Mouse (Mus musculus) gonadal fat pad, adult 2 months (tissue): ENCODE measurements around the gene Rasgef1a. TPM values are rescaled to one million over a fixed set of nuclear protein-coding genes. Genes with fewer than 3 reads are reported as not detected.

ENCODE experiments used
- DNase-seq: peaks from one replicate; pipeline ENCODE4 v3.0.0-alpha.2; 2012; ENCODE audit warnings: low read depth
- polyA plus RNA-seq: library from polyadenylated mRNA; depleted of rRNA; stranded (reverse); fragments of >200 nt; gene quantifications from 2 replicates; pipeline ENCODE4 v1.2.3, GENCODE M21; 2012

Gene Rasgef1a
- polyA plus RNA-seq, 1 experiment: 0.12 TPM

GRCm38 (mm10) chr6:118072176-118072575, 60.9 kb downstream of the Rasgef1a start:
- DNase-seq: no peak

GRCm38 (mm10) chr6:118074151-118074550, 62.9 kb downstream of the Rasgef1a start:
- DNase-seq: no peak

- no peak for DNase-seq
Measured at GRCm38 (mm10) chr6:118076256-118076655, 65.0 kb downstream of the Rasgef1a start.

DNA sequence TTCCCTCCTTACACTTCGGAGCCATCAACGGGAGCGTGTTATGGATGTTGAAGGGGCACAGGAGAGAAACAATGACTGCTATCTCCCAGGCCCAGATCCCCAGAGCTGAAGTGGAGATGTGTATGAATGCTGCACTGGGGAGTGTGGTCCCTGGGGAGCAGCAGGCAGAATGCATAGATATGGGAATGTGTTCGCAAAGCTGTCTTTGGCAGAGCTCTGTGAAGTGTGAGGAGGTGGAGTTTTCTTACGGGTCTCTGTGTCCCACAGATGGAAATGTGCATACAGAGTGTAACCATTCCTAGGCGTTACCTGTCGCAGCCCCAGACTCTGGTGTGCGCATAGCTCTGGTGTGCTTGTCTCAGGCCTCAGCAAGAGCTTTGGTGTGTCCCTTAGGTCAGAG, 65.5 kb downstream of the Rasgef1a start:
- no peak for DNase-seq

DNA sequence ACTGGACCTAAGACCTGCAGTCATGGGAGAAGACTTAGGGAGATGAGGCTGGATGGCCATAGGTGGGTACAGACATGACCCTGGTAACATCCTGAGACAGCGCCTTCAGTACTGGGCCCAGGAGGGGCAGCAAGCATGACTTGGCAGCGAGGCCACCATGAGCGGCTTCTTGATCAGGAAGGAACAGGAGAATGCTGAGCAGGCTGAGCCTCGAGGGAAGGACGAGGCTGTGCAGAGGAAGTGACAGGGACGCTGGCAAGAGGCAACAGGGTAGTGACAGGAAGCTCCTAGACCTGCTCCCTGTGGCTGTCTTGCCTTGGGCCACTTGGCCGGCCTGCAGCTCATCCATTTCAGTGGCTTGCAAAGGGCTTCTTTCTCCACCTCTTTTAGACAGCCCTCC, 66.2 kb downstream of the Rasgef1a start:
- no peak for DNase-seq

DNA sequence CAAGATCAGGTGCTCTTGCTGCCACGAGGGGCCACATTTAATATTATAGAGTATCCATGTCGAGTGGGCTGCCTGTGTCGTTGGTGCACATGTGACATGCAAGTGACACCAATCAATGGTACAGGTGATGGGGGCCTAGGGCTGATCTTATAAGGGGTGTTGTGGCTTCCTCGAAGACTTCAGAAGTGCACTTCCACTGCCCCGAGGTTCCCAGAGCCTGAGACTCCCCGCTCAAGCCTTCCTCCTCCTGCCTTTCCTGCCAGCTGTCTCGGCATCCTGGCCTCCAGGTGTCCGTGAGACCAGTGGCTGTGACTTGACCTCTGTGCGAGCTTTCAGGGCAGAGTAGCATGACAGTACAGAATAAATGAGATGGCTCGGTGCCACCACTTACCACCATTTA, 67.5 kb downstream of the Rasgef1a start:
- DNase-seq: no peak

DNA sequence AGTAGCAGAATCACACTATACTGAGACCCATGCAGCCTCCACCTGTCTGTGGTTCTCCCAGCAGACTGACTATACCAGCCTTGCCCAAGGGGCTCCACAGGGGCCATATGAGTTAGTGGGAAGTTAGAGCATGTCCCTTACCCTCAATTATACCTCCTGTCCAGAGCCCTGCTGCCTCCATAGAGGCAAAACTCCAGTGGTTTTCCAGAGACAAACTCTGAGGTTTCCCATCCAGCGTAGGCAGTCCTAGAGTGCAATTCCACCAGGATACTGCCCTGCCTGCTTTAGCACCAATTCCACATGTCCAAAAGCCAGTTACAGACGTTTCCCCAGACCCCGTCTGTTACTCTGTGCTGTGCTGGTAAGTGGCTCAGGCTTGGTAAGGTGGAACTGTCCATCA, 68.1 kb downstream of the Rasgef1a start:
- no peak for DNase-seq

DNA sequence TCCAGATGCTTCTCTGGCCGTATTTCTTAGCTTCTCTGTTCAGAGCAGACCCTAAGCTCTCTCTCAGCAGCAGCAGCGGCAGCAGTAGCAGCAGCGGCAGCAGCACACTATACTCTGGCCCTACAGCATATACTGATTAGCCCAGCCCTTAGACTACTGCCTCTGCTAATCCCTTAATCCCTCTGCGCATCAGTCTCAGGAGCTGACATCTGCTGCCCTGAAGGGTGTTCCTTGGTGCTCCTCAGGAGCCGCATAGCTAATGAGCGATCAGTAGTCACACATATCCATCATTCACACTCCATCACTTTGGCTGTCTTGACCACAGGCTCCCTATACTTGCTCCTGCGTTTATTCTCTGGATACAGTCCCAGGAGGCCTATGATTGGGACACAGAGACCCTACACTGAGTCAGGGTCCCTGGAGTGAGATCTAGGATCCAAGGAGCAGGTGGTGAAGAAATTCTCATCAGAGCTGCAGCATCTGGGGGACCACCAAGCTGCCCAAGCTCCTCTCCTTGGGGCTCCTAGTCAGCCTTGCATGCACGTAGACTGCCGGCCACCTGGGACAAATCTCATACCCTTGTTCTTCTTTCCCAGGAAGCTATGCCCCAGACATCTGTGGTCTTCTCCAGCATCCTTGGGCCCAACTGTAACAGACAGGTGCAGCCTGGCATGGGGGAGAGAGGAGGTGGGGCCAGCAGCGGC, 68.7 kb downstream of the Rasgef1a start:
- DNase-seq: no peak

DNA sequence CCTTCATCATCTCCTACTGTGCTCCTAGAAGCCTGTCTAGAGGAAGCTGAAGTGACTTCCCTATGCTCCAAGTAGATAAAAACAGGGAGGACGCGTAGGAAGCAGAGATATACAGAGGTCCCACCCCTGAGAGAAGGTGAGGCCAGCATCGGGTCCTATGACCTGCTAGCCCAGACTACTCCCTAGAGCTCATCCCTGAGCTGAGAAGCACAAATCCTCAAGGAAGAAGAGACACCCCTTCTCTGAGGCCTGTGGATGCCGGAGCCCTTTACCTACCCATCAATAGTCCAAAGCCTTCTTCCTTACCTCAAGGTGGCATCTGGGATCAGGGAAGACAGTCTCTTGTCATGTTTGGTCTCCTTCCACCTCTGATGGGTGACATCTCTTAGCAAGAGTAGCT, 69.5 kb downstream of the Rasgef1a start:
- DNase-seq: no peak

- no peak for DNase-seq
Measured at GRCm38 (mm10) chr6:118082384-118082783, 71.1 kb downstream of the Rasgef1a start.

- DNase-seq: no peak
Measured at GRCm38 (mm10) chr6:118083608-118084007, 72.4 kb downstream of the Rasgef1a start.

DNA sequence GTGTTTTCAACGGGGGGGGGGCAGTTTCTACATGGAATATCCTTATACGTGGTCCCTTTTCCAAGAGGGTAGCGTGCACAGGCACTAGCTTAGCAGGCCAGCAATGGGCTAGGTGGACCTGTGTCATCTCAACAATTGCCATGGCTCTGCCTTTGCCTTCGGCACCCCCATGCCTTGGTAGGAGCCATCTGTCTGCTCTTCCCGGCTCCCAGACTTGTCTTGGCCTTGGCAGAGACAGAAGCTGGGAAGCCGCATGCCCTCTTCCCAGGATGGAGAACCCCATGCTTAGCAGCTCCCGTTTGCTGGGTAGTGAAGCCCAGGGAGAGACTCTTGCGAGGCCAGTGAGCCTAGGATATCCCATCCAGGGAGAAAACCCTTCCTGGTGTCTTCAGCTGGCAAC, 73.4 kb downstream of the Rasgef1a start:
- DNase-seq: no peak

- DNase-seq: no peak
Measured at GRCm38 (mm10) chr6:118087955-118088354, 76.7 kb downstream of the Rasgef1a start.

DNA sequence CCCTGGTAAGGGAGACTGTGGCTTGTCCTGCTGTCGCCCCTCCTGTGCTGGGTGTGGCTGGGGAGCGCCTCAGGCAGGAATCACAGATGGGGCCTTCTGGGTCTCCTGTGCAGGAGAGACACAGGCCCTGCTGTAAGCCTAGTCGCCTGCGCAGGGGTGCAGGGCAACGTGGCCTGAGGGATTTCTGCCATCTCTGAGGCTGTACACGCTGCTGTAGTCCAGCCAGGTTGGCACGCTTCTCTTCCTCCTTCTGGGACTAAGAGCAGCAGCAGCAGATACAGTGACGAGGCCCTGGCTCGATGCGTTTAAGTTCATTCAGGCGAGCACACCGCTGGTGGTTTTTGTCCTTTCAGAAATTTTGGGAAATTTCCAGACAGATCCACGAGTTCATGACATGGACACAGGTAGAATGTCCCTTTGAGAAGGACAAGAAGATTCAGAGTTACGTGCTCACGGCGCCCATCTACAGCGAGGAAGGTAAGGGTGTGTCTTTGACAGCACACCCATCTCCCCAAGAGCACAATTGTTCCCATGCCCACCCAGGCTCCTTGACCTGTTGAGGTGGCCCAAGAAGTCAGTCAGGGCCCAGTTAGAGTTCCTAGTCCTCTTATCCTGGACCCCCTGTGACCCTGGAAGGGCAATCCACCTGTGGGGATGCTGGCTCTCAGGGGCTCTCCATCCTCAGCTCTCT, 77.7 kb downstream of the Rasgef1a start:
- DNase-seq: no peak

DNA sequence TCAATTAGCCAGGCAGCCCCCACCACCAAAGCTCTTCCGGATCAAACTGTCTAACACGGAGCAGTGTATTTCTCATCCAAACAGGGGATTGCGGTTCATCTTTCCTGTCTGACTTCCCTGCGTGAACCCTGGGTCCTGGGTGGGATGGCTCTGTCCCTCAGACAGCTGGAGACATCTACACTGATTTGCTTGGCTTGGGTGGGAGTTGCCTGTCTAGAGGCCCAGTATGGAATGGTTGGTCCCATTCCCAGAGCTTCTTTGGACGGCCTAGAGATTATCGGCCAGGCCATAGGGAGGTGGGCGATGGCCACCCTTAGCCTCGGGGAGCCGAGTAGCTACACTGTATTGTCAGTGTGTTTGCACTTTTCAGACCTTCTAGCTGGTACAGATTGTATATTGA, 79.6 kb downstream of the Rasgef1a start:
- DNase-seq: no peak

- peak; percentile 37 for DNase-seq
Measured at GRCm38 (mm10) chr6:118097765-118098365, 86.6 kb downstream of the Rasgef1a start.

DNA sequence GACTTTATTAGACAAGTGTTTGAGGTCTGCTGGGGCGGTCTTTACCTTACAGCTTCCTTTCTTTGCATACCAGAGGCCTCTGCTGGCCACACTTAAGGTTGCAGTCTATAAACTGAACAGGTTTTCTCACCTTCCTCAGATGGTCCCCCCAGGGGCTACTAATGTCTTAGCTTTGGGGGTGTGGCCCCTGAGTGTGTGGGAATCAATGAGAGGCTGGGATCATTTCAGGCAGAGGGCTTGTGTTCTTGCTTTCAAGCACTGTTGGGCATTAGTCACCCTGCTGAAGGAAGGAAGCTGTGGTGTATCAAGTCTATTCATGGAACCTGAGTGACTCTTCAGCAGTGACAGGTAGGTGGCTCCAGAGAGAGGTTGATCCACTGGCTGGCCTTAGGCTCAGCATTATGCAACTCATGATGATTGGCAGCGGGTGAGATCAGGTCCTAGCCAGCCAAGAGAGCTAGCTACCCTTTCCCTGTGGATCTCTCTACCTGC, 88.1 kb downstream of the Rasgef1a start:
- DNase-seq: peak; percentile 84

GRCm38 (mm10) chr6:118111810-118112209, 100.6 kb downstream of the Rasgef1a start:
- DNase-seq: no peak

- no peak for DNase-seq
Measured at GRCm38 (mm10) chr6:118122767-118123166, 111.5 kb downstream of the Rasgef1a start.

DNA sequence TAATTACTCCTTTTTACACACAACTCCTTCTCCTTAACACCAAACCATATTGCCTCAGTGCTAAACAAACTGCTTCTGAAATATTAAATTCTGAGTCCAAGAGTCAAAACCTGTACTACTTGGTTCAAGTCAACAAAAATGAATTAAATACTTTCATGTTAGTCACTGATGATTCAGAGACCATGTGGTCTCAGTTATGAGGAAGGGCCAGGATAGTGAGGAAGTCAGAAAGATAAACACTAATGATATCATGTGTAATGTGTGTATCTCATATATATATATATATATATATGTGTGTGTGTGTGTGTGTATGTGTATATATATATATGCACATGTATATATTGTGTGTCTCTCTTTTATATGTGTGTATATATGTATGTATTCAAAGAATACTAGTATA, 115.3 kb downstream of the Rasgef1a start:
- no peak for DNase-seq

DNA sequence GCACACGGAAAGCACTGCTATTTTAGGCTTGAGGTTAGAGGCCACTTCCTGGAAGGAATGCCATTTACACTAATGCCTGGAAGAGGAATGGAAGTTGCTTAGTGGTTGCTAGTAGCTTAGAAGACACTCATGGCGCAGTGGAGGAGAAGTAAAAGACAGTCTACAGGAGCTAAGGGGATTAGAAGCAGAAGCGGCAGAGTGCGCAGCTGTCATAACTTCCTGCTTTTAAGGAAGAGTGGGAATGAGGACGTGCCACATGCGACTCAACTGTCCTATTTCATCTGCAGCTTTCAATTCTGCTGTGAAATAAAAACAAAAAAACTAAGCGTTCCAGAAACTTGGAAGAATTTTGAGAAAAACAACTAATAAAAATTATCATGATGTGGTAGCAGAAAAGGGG, 116.0 kb downstream of the Rasgef1a start:
- no peak for DNase-seq

- DNase-seq: no peak
Measured at GRCm38 (mm10) chr6:118127827-118128487, 116.7 kb downstream of the Rasgef1a start.
